Mouse (Mus musculus) ES-E14 (cell line): Measurements from ENCODE around the gene Senp8.

Experiments used
- CHD2 ChIP-seq: IDR thresholded peaks from 2 replicates; pipeline ENCODE4 v1.6.1; 2014; ENCODE audit warnings: mild to moderate bottlenecking, low read depth, low read length, inconsistent platforms
- HCFC1 ChIP-seq: IDR thresholded peaks from 2 replicates; pipeline ENCODE4 v1.6.1; 2012; ENCODE audit warnings: low read length, inconsistent platforms, borderline replicate concordance; ENCODE audit not compliant: insufficient read depth
- ZNF384 ChIP-seq: IDR thresholded peaks from 2 replicates; pipeline ENCODE4 v1.6.1; 2012; ENCODE audit warnings: low read depth, low read length, inconsistent platforms

GRCm38 (mm10) chr9:59751966-59752365 lies 1.5 kb upstream of the Senp8 start:
- TF ChIP-seq HCFC1 (no peak), CHD2 (no peak), ZNF384 (no peak)
